Mouse (Mus musculus) heart, embryonic 16.5 days (tissue): Measurements from ENCODE around the gene St3gal5. TPM values are rescaled to one million over a fixed set of nuclear protein-coding genes. Genes with fewer than 3 reads are reported as not detected.

Experiments
- ATAC-seq: fragments of 200-750 bp; cut with Nextera tagmentation; replicated peaks from 2 replicates; pipeline ENCODE4 v1.8.0; 2017; ENCODE audit warnings: moderate number of reproducible peaks; ENCODE audit not compliant: insufficient read depth, low FRiP score; ENCODE audit errors: extremely low read depth
- H3K27ac ChIP-seq: fragments of 300-500 bp; sonication (generic); 2 replicates; pipeline ENCODE4 v1.5.1; 2014; ENCODE audit warnings: mild to moderate bottlenecking, low read length, control low read depth, moderate library complexity
- H3K27me3 ChIP-seq: fragments of 300-500 bp; sonication (generic); 2 replicates; pipeline ENCODE4 v1.6.1; 2014; ENCODE audit warnings: low read length, mixed read lengths; ENCODE audit not compliant: control insufficient read depth, insufficient read depth
- H3K36me3 ChIP-seq: fragments of 300-500 bp; sonication (generic); 2 replicates; pipeline ENCODE4 v1.6.1; 2014; ENCODE audit not compliant: control insufficient read depth, insufficient read depth
- H3K4me1 ChIP-seq: fragments of 300-500 bp; sonication (generic); 2 replicates; pipeline ENCODE4 v1.6.1; 2014; ENCODE audit warnings: low read length, mixed read lengths; ENCODE audit not compliant: control insufficient read depth, insufficient read depth
- H3K4me2 ChIP-seq: fragments of 300-500 bp; sonication (generic); 2 replicates; pipeline ENCODE4 v1.6.1; 2014; ENCODE audit warnings: low read depth, mild to moderate bottlenecking, control low read depth, low read length
- H3K4me3 ChIP-seq: fragments of 300-500 bp; sonication (generic); 2 replicates; pipeline ENCODE4 v1.5.1; 2014; ENCODE audit warnings: mild to moderate bottlenecking, control low read depth, low read length
- H3K9ac ChIP-seq: fragments of 300-500 bp; sonication (generic); 2 replicates; pipeline ENCODE4 v1.6.1; 2014; ENCODE audit warnings: low read length, control low read depth
- H3K9me3 ChIP-seq: fragments of 300-500 bp; sonication (generic); replicated peaks from 2 replicates; pipeline ENCODE4 v1.6.1; 2016; ENCODE audit warnings: low read length; ENCODE audit not compliant: control insufficient read depth
- WGBS: fragments of 180-500 bp; shearing (Covaris S2); extraction: QIAGEN DNeasy Blood & Tissue Kit; methylation state at CpG from one replicate; pipeline ENCODE4 v1.1.7; 2014; 5-methylcytosine and 5-hydroxymethylcytosine counted together
- polyA plus RNA-seq: library from polyadenylated mRNA; unstranded; fragments of >200 nt; fragmentation: Nextera tagmentation; extraction: Ambion mirVana; gene quantifications from 2 replicates; pipeline ENCODE4 v1.2.1, GENCODE M21; 2015

St3gal5 gene
- polyA plus RNA-seq, 1 experiment from 2014 or later: 36.6 TPM

- Histone ChIP-seq H3K9ac (no peak overlapping the region), H3K4me3 (no peak overlapping the region), H3K9me3 (no peaks in the 10 kb centered on the region), H3K27ac (no peak overlapping the region), H3K4me2 (no peak overlapping the region), H3K36me3 (no peaks in the 10 kb centered on the region), H3K4me1 (peaks cover 4% of the 10 kb centered on the region), H3K27me3 (no peaks in the 10 kb centered on the region)
- 81% methylated on average over 5 of the region's 5 CpGs for WGBS
- ATAC-seq: no peak
Measured at GRCm38 (mm10) chr6:72089865-72090264, 7.5 kb upstream of the St3gal5 start.

DNA sequence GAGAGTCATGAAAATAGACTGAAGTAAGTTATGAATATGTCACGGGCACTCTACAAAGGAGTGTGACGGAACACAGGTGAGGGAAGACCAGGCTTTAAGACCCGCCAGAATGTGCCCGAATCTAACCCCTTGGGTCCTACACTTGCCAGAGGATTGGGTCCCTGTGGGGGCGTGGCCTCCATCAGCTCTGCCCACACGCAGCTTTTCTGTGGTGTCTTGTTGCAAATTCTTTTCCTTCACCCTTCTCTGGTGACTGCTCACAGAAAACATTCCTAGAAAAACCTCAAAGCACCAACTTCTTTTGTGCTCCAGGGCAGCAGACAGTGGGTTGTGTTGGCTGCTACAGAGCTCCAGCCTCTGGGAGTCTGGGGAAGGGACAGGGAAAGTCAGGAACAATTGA lies 6.4 kb upstream of the St3gal5 start:
- peaks cover 8% of the 10 kb centered on the region for H3K4me1 ChIP-seq
- H3K27ac ChIP-seq: no peak overlapping the region
- H3K9me3 ChIP-seq: no peaks in the 10 kb centered on the region
- WGBS: 46% methylated on average over 6 of the region's 6 CpGs
- no peaks in the 10 kb centered on the region for H3K27me3 ChIP-seq
- ATAC-seq: no peak
- no peaks in the 10 kb centered on the region for H3K36me3 ChIP-seq
- no peak overlapping the region for H3K9ac ChIP-seq
- no peak overlapping the region for H3K4me2 ChIP-seq
- H3K4me3 ChIP-seq: no peak overlapping the region

DNA sequence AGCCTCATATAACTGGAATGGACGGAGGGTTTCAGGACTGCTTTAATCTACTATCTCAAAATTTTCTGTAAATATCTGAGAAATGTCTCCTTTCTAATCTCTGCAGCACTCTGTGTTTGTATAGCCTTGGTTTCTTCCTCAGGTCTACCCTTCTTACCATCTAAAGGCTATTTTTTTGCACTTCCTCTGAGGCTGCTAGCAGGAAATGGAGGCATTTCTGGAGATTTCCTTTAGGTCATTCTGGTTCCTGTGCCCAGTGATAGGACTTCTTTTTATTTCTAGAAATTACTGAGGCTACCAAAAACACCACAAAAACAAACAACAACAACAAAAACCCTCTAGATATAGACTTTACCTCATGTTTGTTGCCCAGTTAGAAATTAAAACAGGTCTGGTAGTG lies 4.3 kb upstream of the St3gal5 start:
- no peak for ATAC-seq
- Histone ChIP-seq H3K27me3 (no peaks in the 10 kb centered on the region), H3K9me3 (no peaks in the 10 kb centered on the region), H3K4me3 (no peak overlapping the region), H3K9ac (no peak overlapping the region), H3K4me1 (peaks cover 14% of the 10 kb centered on the region), H3K4me2 (no peak overlapping the region), H3K27ac (0 out of 2 replicates have a peak overlapping the region, but pooled peaks have one; percentile 10), H3K36me3 (no peaks in the 10 kb centered on the region)
- 55% methylated on average over 1 of the region's 1 CpGs for WGBS

GRCm38 (mm10) chr6:72096217-72096616 lies 1.2 kb upstream of the St3gal5 start:
- Histone ChIP-seq H3K4me3 (no peak overlapping the region), H3K9ac (no peak overlapping the region), H3K4me1 (peaks cover 32% of the 10 kb centered on the region), H3K9me3 (no peaks in the 10 kb centered on the region), H3K4me2 (no peak overlapping the region), H3K27me3 (no peaks in the 10 kb centered on the region), H3K27ac (peak overlapping the region; percentile 76), H3K36me3 (no peaks in the 10 kb centered on the region)
- 43% methylated on average over 5 of the region's 5 CpGs for WGBS
- ATAC-seq: no peak

DNA sequence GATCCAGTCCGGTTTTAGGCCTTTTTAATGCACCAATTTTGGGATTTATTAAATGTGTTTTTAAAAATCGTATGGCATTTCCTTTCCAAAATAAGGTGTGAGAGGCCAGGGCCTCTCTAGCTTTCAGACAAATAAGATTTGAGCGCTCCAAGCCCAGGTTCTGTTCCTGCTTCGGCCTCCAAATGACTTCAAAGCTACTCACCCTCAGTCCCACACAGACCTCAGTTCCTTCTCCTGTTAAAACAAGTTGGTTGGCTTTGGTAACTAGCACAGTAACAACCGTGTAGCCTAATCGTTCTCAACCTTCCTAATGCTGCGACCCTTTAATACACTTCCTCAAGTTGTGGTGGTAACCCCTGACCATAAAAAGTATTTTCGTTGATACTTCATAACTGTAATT lies 723 bp upstream of the St3gal5 start:
- Histone ChIP-seq H3K4me3 (peak overlapping the region; percentile 89), H3K4me1 (peaks cover 36% of the 10 kb centered on the region), H3K27me3 (no peaks in the 10 kb centered on the region), H3K36me3 (no peaks in the 10 kb centered on the region), H3K9ac (peak overlapping the region; percentile 94; the same call in 1 of the 2 replicates), H3K9me3 (no peaks in the 10 kb centered on the region), H3K27ac (peak overlapping the region; percentile 76), H3K4me2 (peak overlapping the region; percentile 98)
- 43% methylated on average over 8 of the region's 8 CpGs for WGBS
- ATAC-seq: no peak

DNA sequence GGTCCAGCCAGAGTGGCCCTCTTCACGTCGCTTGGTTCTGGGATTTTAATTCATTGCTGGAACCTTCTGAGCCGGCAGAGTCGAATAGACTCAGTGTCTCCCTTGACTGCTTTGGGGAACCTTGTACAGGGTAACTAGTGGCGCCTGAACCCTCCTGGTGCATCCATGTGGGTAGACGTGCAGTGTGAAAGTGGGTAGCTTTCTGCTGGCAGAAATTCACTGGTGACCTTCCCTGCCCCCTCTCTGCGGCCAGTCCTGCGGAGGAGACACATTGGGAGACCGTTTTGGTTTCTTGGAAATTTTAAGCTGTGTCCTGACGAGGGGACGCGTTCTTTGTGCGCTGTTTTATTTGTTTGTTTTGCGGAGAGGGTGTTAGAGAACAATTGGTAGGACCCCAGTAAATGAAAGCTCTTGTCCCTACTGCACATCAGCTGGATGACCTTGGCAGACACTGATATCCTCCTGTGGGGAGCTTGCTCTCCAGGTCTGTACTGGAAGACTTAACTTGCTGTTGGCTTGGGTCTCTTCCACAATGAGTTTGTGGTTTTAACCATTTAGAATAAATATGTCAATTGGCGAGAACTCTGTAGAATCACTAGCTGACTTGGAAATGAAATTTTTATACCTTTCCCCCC lies 746 bp downstream of the St3gal5 start:
- peak overlapping the region; percentile 94 for H3K9ac ChIP-seq
- no peaks in the 10 kb centered on the region for H3K27me3 ChIP-seq
- ATAC-seq: no peak; the same call in 1 of the 2 replicates
- peak overlapping the region; percentile 86 for H3K27ac ChIP-seq
- no peaks in the 10 kb centered on the region for H3K9me3 ChIP-seq
- 4% methylated on average over 15 of the region's 15 CpGs for whole genome bisulfite sequencing
- H3K4me1 ChIP-seq: peaks cover 39% of the 10 kb centered on the region
- H3K4me2 ChIP-seq: peak overlapping the region; percentile 98
- peak overlapping the region; percentile 89 for H3K4me3 ChIP-seq
- H3K36me3 ChIP-seq: no peaks in the 10 kb centered on the region

GRCm38 (mm10) chr6:72098691-72099090 lies 1.3 kb downstream of the St3gal5 start:
- Histone ChIP-seq H3K9me3 (no peaks in the 10 kb centered on the region), H3K4me3 (peak overlapping the region; percentile 89), H3K4me2 (peak overlapping the region; percentile 98), H3K27ac (no peak overlapping the region), H3K36me3 (no peaks in the 10 kb centered on the region), H3K27me3 (no peaks in the 10 kb centered on the region), H3K9ac (peak overlapping the region; percentile 94), H3K4me1 (peaks cover 39% of the 10 kb centered on the region)
- no peak for ATAC-seq
- WGBS: 32% methylated on average over 2 of the region's 2 CpGs

GRCm38 (mm10) chr6:72099281-72099680 lies 1.9 kb downstream of the St3gal5 start:
- no peak overlapping the region for H3K27ac ChIP-seq
- 71% methylated on average over 3 of the region's 3 CpGs for WGBS

GRCm38 (mm10) chr6:72100171-72100570 lies 2.8 kb downstream of the St3gal5 start:
- Histone ChIP-seq H3K9ac (no peak overlapping the region), H3K4me1 (peaks cover 39% of the 10 kb centered on the region), H3K4me2 (no peak overlapping the region), H3K27ac (no peak overlapping the region), H3K4me3 (no peak overlapping the region), H3K9me3 (no peaks in the 10 kb centered on the region), H3K36me3 (no peaks in the 10 kb centered on the region), H3K27me3 (no peaks in the 10 kb centered on the region)
- ATAC-seq: no peak
- WGBS: 78% methylated on average over 5 of the region's 5 CpGs

More at GRCm38 (mm10) chr6:72099281-72099680, 1.9 kb downstream of the St3gal5 start:
- peaks cover 39% of the 10 kb centered on the region for H3K4me1 ChIP-seq
- ATAC-seq: no peak
- no peaks in the 10 kb centered on the region for H3K36me3 ChIP-seq
- no peak overlapping the region for H3K4me3 ChIP-seq
- no peak overlapping the region for H3K9ac ChIP-seq
- H3K9me3 ChIP-seq: no peaks in the 10 kb centered on the region
- peak overlapping the region; percentile 98 for H3K4me2 ChIP-seq
- H3K27me3 ChIP-seq: no peaks in the 10 kb centered on the region
